Mouse (Mus musculus) heart, embryonic 16.5 days (tissue): ENCODE data around the gene Vps39. TPM values are rescaled to one million over a fixed set of nuclear protein-coding genes. Genes with fewer than 3 reads are reported as not detected.
A peak's percentile ranks its signal among the peaks of the same experiment; 100 is the strongest.

Experiments used
- ATAC-seq: fragments of 200-750 bp; cut with Nextera tagmentation; replicated peaks from 2 replicates; pipeline ENCODE4 v1.8.0; 2017; ENCODE audit warnings: moderate number of reproducible peaks; ENCODE audit not compliant: insufficient read depth, low FRiP score; ENCODE audit errors: extremely low read depth
- H3K27ac ChIP-seq: fragments of 300-500 bp; sonication (generic); 2 replicates; pipeline ENCODE4 v1.5.1; 2014; ENCODE audit warnings: mild to moderate bottlenecking, low read length, control low read depth, moderate library complexity
- H3K27me3 ChIP-seq: fragments of 300-500 bp; sonication (generic); 2 replicates; pipeline ENCODE4 v1.6.1; 2014; ENCODE audit warnings: low read length, mixed read lengths; ENCODE audit not compliant: control insufficient read depth, insufficient read depth
- H3K36me3 ChIP-seq: fragments of 300-500 bp; sonication (generic); 2 replicates; pipeline ENCODE4 v1.6.1; 2014; ENCODE audit not compliant: control insufficient read depth, insufficient read depth
- H3K4me1 ChIP-seq: fragments of 300-500 bp; sonication (generic); 2 replicates; pipeline ENCODE4 v1.6.1; 2014; ENCODE audit warnings: low read length, mixed read lengths; ENCODE audit not compliant: control insufficient read depth, insufficient read depth
- H3K4me2 ChIP-seq: fragments of 300-500 bp; sonication (generic); 2 replicates; pipeline ENCODE4 v1.6.1; 2014; ENCODE audit warnings: low read depth, mild to moderate bottlenecking, control low read depth, low read length
- H3K4me3 ChIP-seq: fragments of 300-500 bp; sonication (generic); 2 replicates; pipeline ENCODE4 v1.5.1; 2014; ENCODE audit warnings: mild to moderate bottlenecking, control low read depth, low read length
- H3K9ac ChIP-seq: fragments of 300-500 bp; sonication (generic); 2 replicates; pipeline ENCODE4 v1.6.1; 2014; ENCODE audit warnings: low read length, control low read depth
- H3K9me3 ChIP-seq: fragments of 300-500 bp; sonication (generic); replicated peaks from 2 replicates; pipeline ENCODE4 v1.6.1; 2016; ENCODE audit warnings: low read length; ENCODE audit not compliant: control insufficient read depth
- WGBS: fragments of 180-500 bp; shearing (Covaris S2); extraction: QIAGEN DNeasy Blood & Tissue Kit; methylation state at CpG from one replicate; pipeline ENCODE4 v1.1.7; 2014; 5-methylcytosine and 5-hydroxymethylcytosine counted together
- polyA plus RNA-seq: library from polyadenylated mRNA; unstranded; fragments of >200 nt; fragmentation: Nextera tagmentation; extraction: Ambion mirVana; gene quantifications from 2 replicates; pipeline ENCODE4 v1.2.1, GENCODE M21; 2015

Gene Vps39
- polyA plus RNA-seq, 1 experiment from 2014 or later = 19.9 TPM

DNA sequence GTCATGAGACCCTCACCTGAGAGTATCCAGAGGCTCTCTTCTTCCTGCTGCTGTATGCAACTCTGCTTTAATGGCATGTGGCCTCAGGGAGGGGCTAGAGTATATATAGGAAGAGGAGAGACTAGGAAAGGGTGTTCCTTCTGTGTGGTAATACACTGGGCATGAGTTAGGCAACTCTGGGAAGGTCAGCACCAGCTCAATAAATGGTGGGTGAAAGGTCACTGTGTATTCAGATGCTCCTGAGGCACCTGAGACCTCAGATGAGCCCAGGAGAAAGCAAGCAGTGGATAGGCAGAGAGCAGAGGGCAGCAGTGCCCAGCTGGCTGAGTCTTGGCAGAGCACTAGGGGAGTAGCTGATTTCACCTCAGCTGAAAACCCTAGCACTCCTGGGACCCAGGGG is 68.2 kb downstream of the Vps39 start:
- ATAC-seq = no peak
- H3K4me1 ChIP-seq = no peaks in the 10 kb centered on the region
- no peak overlapping the region for H3K27ac ChIP-seq
- no peaks in the 10 kb centered on the region for H3K9me3 ChIP-seq
- H3K4me2 ChIP-seq = no peak overlapping the region
- no peaks in the 10 kb centered on the region for H3K27me3 ChIP-seq
- no peak overlapping the region for H3K4me3 ChIP-seq
- no peaks in the 10 kb centered on the region for H3K36me3 ChIP-seq
- H3K9ac ChIP-seq = no peak overlapping the region

DNA sequence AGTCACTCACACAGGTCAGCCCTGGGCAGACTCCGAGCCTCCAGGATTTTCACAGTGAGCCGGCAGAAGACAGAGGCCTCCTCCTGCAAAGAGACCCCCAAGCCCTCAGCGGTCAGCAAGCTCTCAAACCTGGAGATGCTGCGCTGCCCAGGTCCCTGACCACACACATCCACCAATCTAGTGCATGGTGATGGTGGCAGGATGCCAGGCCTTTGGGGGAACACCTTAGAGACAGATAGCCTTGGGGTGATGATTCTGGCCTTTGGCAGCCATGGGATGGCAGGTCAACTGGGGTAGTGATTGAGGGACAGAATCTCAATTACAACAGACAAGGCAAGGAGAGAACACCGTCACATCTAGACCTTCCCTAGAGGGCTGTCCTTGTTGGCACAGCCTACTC is 68.8 kb downstream of the Vps39 start:
- H3K9me3 ChIP-seq = no peaks in the 10 kb centered on the region
- H3K36me3 ChIP-seq = no peaks in the 10 kb centered on the region
- H3K4me1 ChIP-seq = no peaks in the 10 kb centered on the region
- 78% methylated on average over 5 of the region's 5 CpGs for whole genome bisulfite sequencing
- no peak overlapping the region for H3K27ac ChIP-seq
- no peak overlapping the region for H3K4me2 ChIP-seq
- no peak overlapping the region for H3K9ac ChIP-seq
- ATAC-seq = no peak
- no peaks in the 10 kb centered on the region for H3K27me3 ChIP-seq
- no peak overlapping the region for H3K4me3 ChIP-seq

- H3K9me3 ChIP-seq = no peaks in the 10 kb centered on the region
- no peak overlapping the region for H3K9ac ChIP-seq
- H3K4me1 ChIP-seq = no peaks in the 10 kb centered on the region
- 55% methylated on average over 6 of the region's 6 CpGs for WGBS
- no peak overlapping the region for H3K27ac ChIP-seq
- no peaks in the 10 kb centered on the region for H3K36me3 ChIP-seq
- ATAC-seq = no peak
- H3K4me3 ChIP-seq = no peak overlapping the region
- no peak overlapping the region for H3K4me2 ChIP-seq
- no peaks in the 10 kb centered on the region for H3K27me3 ChIP-seq
Observed at GRCm38 (mm10) chr2:120283550-120283949, 69.4 kb downstream of the Vps39 start.

DNA sequence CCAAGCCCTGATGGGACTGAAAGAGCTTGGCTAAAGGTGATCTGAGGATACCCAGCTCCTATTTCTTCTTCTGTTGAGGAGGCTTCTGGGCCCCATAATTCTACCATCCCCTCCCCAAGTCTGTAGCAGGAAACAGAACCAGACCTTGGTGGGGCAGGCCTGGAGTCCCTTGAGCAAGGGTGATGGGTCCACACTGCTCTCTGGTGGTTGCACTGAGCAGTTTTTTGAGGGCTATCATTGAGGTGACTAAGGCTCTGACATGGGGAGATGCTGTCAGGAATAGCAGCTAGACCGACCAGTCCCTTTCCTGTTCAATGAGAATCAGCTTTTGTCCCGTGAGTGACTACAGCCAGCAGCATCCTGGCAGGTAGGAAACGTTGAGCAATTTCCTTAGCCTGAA is 71.7 kb downstream of the Vps39 start:
- Histone ChIP-seq H3K4me3 (no peak overlapping the region), H3K36me3 (no peaks in the 10 kb centered on the region), H3K4me2 (no peak overlapping the region), H3K27ac (no peak overlapping the region), H3K9me3 (no peaks in the 10 kb centered on the region), H3K9ac (no peak overlapping the region), H3K27me3 (no peaks in the 10 kb centered on the region), H3K4me1 (no peaks in the 10 kb centered on the region)
- ATAC-seq = no peak
- WGBS = 39% methylated on average over 3 of the region's 3 CpGs

DNA sequence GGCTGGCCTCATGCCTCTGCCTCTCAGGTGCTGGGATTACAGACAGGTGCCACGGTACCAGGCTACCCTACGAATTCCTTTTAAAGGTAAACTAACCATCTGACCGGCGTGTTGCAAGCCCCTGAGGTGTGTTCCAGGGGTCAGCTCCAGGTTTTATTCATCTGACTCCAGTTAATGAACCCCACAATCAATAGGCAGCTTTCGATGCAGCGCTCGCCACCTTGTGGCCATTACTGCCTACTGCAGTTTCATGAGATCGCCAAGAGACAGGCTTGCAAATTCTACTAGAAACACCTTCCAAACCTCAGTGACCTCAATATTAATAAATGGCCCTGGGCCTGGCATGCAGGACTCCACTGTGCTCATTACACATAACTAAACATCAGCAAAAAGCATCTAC is 73.0 kb downstream of the Vps39 start:
- Histone ChIP-seq H3K4me1 (no peaks in the 10 kb centered on the region), H3K27me3 (no peaks in the 10 kb centered on the region), H3K27ac (no peak overlapping the region), H3K9ac (no peak overlapping the region), H3K4me2 (no peak overlapping the region), H3K4me3 (no peak overlapping the region), H3K36me3 (no peaks in the 10 kb centered on the region), H3K9me3 (no peaks in the 10 kb centered on the region)
- 17% methylated on average over 8 of the region's 8 CpGs for WGBS
- ATAC-seq = no peak

DNA sequence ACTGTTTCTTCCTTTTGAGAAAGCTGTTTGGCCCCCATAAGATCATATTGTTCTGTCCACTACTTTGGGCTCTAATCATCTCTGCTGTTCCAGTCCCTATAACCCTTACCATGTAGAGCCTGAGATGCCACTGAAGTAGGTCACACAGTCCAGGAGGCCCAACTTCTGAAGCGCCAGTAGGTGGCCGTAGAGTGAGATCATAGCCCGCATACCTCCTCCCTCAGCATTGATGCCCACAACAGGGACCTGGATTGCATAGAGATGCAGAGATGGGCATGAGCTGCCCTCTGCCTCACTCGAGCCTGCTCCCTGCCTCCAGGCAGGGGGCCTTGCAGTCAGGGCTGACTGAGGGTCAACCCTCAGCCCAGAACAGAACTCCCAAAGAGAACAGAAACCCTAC is 76.0 kb downstream of the Vps39 start:
- no peak overlapping the region for H3K4me2 ChIP-seq
- H3K4me3 ChIP-seq = no peak overlapping the region
- 73% methylated on average over 4 of the region's 4 CpGs for WGBS
- no peak overlapping the region for H3K27ac ChIP-seq
- no peaks in the 10 kb centered on the region for H3K27me3 ChIP-seq
- no peak for ATAC-seq
- H3K4me1 ChIP-seq = no peaks in the 10 kb centered on the region
- H3K36me3 ChIP-seq = no peaks in the 10 kb centered on the region
- H3K9me3 ChIP-seq = no peaks in the 10 kb centered on the region
- no peak overlapping the region for H3K9ac ChIP-seq

DNA sequence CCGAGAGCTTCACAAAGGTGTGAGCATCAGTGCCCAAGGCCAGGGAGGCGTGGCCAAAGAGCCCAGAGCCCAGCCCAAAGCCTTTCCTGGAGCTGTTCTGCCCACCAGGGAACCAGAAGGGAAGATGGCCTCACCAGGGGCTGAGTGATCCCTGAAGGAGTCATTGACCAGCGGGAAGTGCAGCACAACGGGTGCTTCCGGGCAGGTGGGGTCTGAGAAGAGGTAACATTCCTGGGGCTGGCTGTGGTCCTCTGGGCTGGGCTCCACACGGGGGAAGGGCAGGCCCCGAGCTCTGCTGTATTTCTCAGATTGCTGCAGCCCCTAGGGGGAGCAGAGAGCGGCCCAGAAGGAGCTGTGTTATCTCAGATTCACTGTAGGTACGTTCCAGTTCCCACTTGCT is 84.3 kb downstream of the Vps39 start:
- Histone ChIP-seq H3K4me3 (peak overlapping the region; percentile 24), H3K27ac (no peak overlapping the region), H3K36me3 (no peaks in the 10 kb centered on the region), H3K4me2 (peak overlapping the region; percentile 53), H3K9me3 (no peaks in the 10 kb centered on the region), H3K4me1 (no peaks in the 10 kb centered on the region), H3K27me3 (peaks cover 5% of the 10 kb centered on the region), H3K9ac (peak overlapping the region; percentile 38; the same call in 1 of the 2 replicates)
- WGBS = 3% methylated on average over 9 of the region's 9 CpGs
- ATAC-seq = no peak

Other genes with a start within 250 kb of the Vps39 start
- 163 and 195 TPM in 2 replicates for gene Ehd4, start 198.5 kb downstream of the Vps39 start, polyA plus RNA-seq
- gene Pla2g4e, start 107.8 kb downstream of the Vps39 start, polyA plus RNA-seq = 1.6 and 2.1 TPM in 2 replicates
- gene Pla2g4d, start 63.9 kb downstream of the Vps39 start, polyA plus RNA-seq = not detected in 2 replicates
- gene Pla2g4f, start 39.0 kb downstream of the Vps39 start, polyA plus RNA-seq = 0.04 and 0.21 TPM in 2 replicates
- 11.2 and 11.5 TPM in 2 replicates for gene Ganc, start 50.8 kb upstream of the Vps39 start, polyA plus RNA-seq
- gene Tmem87a, start 51.0 kb upstream of the Vps39 start, polyA plus RNA-seq = 5.4 and 7.7 TPM in 2 replicates
- gene Capn3, start 102.9 kb upstream of the Vps39 start, polyA plus RNA-seq = 4.3 and 5.8 TPM in 2 replicates
- gene Zfp106, start 210.7 kb upstream of the Vps39 start, polyA plus RNA-seq = 35.8 and 47.4 TPM in 2 replicates
- 46.1 and 53.8 TPM in 2 replicates for gene Snap23, start 214.5 kb upstream of the Vps39 start, polyA plus RNA-seq